Mouse (Mus musculus): ENCODE results near the gene Ephb4. TPM values are rescaled to one million over a fixed set of nuclear protein-coding genes. Genes with fewer than 3 reads are reported as not detected.
A peak's percentile ranks its signal among the peaks of the same experiment; 100 is the strongest.

Gene Ephb4
- polyA plus RNA-seq, 2 experiments = 78.1 to 102 TPM

GRCm38 (mm10) chr5:137337190-137337589 is 12.7 kb upstream of the Ephb4 start:
- H3K27me3 ChIP-seq (ENCODE audit: control insufficient read depth, insufficient read depth, low read length) = no peaks in the 10 kb centered on the region
- H3K9ac ChIP-seq (ENCODE audit: low read depth, low read length, severe bottlenecking) = no peak overlapping the region
- no peak overlapping the region for H3K4me2 ChIP-seq (replicated peaks; ENCODE audit: low read depth, low read length, severe bottlenecking)
- no peak for TF ChIP-seq POLR2A (IDR thresholded peaks at IDR 0.05; ENCODE audit: borderline replicate concordance, extremely low read depth, insufficient read depth, insufficient read length)
- H3K4me3 ChIP-seq (replicated peaks; ENCODE audit: low read length) = no peak overlapping the region
- 45% methylated on average over 8 of the region's 8 CpGs for WGBS
- DNase-seq (ENCODE audit: low spot score) (no peak), ATAC-seq (ENCODE audit: low FRiP score, low read depth) (no peak)
- no peak overlapping the region for H3K27ac ChIP-seq (replicated peaks; ENCODE audit: low read depth, low read length)
- H3K9me3 ChIP-seq (ENCODE audit: control insufficient read depth, low read length) = no peaks in the 10 kb centered on the region
- peaks cover 16% of the 10 kb centered on the region for H3K4me1 ChIP-seq (ENCODE audit: control insufficient read depth, insufficient read depth, low read length)
- no peaks in the 10 kb centered on the region for H3K36me3 ChIP-seq (ENCODE audit: control insufficient read depth, insufficient read depth, low read length)

- H3K9me3 ChIP-seq (ENCODE audit: control insufficient read depth, low read length) = no peaks in the 10 kb centered on the region
- 2% methylated on average over 19 of the region's 19 CpGs for WGBS
- ATAC-seq (ENCODE audit: low FRiP score, low read depth) (peak; percentile 90), DNase-seq (ENCODE audit: low spot score) (peak; percentile 92)
- H3K9ac ChIP-seq (ENCODE audit: low read depth, low read length, severe bottlenecking) = peak overlapping the region; percentile 67
- TF ChIP-seq POLR2A (IDR thresholded peaks at IDR 0.05; ENCODE audit: borderline replicate concordance, extremely low read depth, insufficient read depth, insufficient read length) = peak; percentile 51; the same call in 1 of the 2 replicates
- H3K36me3 ChIP-seq (ENCODE audit: control insufficient read depth, insufficient read depth, low read length) = no peaks in the 10 kb centered on the region
- peak overlapping the region; percentile 43 for H3K4me3 ChIP-seq (replicated peaks; ENCODE audit: low read length)
- H3K4me2 ChIP-seq (replicated peaks; ENCODE audit: low read depth, low read length, severe bottlenecking) = peak overlapping the region; percentile 91
- H3K27me3 ChIP-seq (ENCODE audit: control insufficient read depth, insufficient read depth, low read length) = no peaks in the 10 kb centered on the region
- H3K27ac ChIP-seq (replicated peaks; ENCODE audit: low read depth, low read length) = peak overlapping the region; percentile 78
- H3K4me1 ChIP-seq (ENCODE audit: control insufficient read depth, insufficient read depth, low read length) = peaks cover 16% of the 10 kb centered on the region
These were observed 11.7 kb upstream of the Ephb4 start for GRCm38 (mm10) chr5:137338256-137338655.

DNA sequence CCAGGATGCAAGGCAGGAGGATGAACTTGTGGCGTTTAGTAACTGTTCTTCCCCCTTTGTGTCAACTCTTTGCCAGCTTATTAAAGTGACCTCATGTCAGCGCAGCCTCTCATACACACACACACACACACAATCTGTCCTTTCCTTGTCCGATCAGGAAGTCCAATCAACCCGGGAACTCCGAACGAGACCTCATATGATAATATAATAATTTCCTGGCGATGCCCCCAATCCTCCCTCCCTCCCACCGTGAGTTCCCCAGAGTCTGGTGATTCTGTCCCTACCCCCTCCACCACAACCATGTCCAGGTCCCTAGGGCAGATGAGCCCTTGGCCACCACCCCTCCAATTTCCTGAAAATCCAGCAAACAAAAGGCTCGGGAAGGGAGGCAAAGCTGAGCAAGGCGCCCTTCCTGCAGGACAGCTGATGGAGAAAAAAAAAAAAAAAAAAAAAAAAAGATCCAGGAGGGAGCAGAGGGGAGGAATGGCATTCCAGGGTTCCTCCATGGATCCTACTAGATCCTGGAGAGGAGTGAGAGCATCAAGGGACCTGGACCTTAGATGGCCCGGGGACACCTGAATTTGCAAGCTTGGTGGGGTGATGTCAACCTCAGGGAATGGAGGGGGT is 11.1 kb upstream of the Ephb4 start:
- H3K4me2 ChIP-seq (replicated peaks; ENCODE audit: low read depth, low read length, severe bottlenecking) = peak overlapping the region; percentile 91
- ATAC-seq (ENCODE audit: low FRiP score, low read depth) (peak; percentile 27), DNase-seq (ENCODE audit: low spot score) (peak; percentile 68)
- peak overlapping the region; percentile 43 for H3K4me3 ChIP-seq (replicated peaks; ENCODE audit: low read length)
- WGBS = 4% methylated on average over 11 of the region's 11 CpGs
- H3K9me3 ChIP-seq (ENCODE audit: control insufficient read depth, low read length) = no peaks in the 10 kb centered on the region
- H3K4me1 ChIP-seq (ENCODE audit: control insufficient read depth, insufficient read depth, low read length) = peaks cover 16% of the 10 kb centered on the region
- no peaks in the 10 kb centered on the region for H3K36me3 ChIP-seq (ENCODE audit: control insufficient read depth, insufficient read depth, low read length)
- H3K27ac ChIP-seq (replicated peaks; ENCODE audit: low read depth, low read length) = peak overlapping the region; percentile 78
- no peaks in the 10 kb centered on the region for H3K27me3 ChIP-seq (ENCODE audit: control insufficient read depth, insufficient read depth, low read length)
- H3K9ac ChIP-seq (ENCODE audit: low read depth, low read length, severe bottlenecking) = peak overlapping the region; percentile 67
- TF ChIP-seq POLR2A (IDR thresholded peaks at IDR 0.05; ENCODE audit: borderline replicate concordance, extremely low read depth, insufficient read depth, insufficient read length) = no peak

GRCm38 (mm10) chr5:137339290-137339979 is 10.5 kb upstream of the Ephb4 start:
- WGBS = 11% methylated on average over 19 of the region's 22 CpGs
- no peak for ATAC-seq (ENCODE audit: low FRiP score, low read depth)
- H3K9ac ChIP-seq (ENCODE audit: low read depth, low read length, severe bottlenecking) = peak overlapping the region; percentile 67

GRCm38 (mm10) chr5:137340222-137340621 is 9.7 kb upstream of the Ephb4 start:
- Histone ChIP-seq H3K27ac (replicated peaks; ENCODE audit: low read depth, low read length) (0 out of 2 replicates have a peak overlapping the region, but pooled peaks have one; percentile 78), H3K9me3 (ENCODE audit: control insufficient read depth, low read length) (no peaks in the 10 kb centered on the region), H3K4me3 (replicated peaks; ENCODE audit: low read length) (no peak overlapping the region), H3K27me3 (ENCODE audit: control insufficient read depth, insufficient read depth, low read length) (no peaks in the 10 kb centered on the region), H3K4me1 (ENCODE audit: control insufficient read depth, insufficient read depth, low read length) (peaks cover 20% of the 10 kb centered on the region), H3K4me2 (replicated peaks; ENCODE audit: low read depth, low read length, severe bottlenecking) (no peak overlapping the region), H3K36me3 (ENCODE audit: control insufficient read depth, insufficient read depth, low read length) (no peaks in the 10 kb centered on the region), H3K9ac (ENCODE audit: low read depth, low read length, severe bottlenecking) (no peak overlapping the region)
- DNase-seq (ENCODE audit: low spot score) (no peak), ATAC-seq (ENCODE audit: low FRiP score, low read depth) (no peak)
- TF ChIP-seq POLR2A (IDR thresholded peaks at IDR 0.05; ENCODE audit: borderline replicate concordance, extremely low read depth, insufficient read depth, insufficient read length) = no peak
- WGBS = 72% methylated on average over 6 of the region's 6 CpGs

More at GRCm38 (mm10) chr5:137339290-137339979, 10.5 kb upstream of the Ephb4 start:
- H3K4me3 ChIP-seq (replicated peaks; ENCODE audit: low read length) = peak overlapping the region; percentile 43
- H3K36me3 ChIP-seq (ENCODE audit: control insufficient read depth, insufficient read depth, low read length) = no peaks in the 10 kb centered on the region
- no peaks in the 10 kb centered on the region for H3K27me3 ChIP-seq (ENCODE audit: control insufficient read depth, insufficient read depth, low read length)
- DNase-seq (ENCODE audit: low spot score) = peak; percentile 58
- peaks cover 16% of the 10 kb centered on the region for H3K4me1 ChIP-seq (ENCODE audit: control insufficient read depth, insufficient read depth, low read length)
- peak overlapping the region; percentile 78 for H3K27ac ChIP-seq (replicated peaks; ENCODE audit: low read depth, low read length)
- H3K4me2 ChIP-seq (replicated peaks; ENCODE audit: low read depth, low read length, severe bottlenecking) = peak overlapping the region; percentile 91
- no peak for TF ChIP-seq POLR2A (IDR thresholded peaks at IDR 0.05; ENCODE audit: borderline replicate concordance, extremely low read depth, insufficient read depth, insufficient read length)
- no peaks in the 10 kb centered on the region for H3K9me3 ChIP-seq (ENCODE audit: control insufficient read depth, low read length)
